Mouse (Mus musculus): ENCODE measurements around the gene Stn1.

GRCm38 (mm10) chr19:47498942-47499341, 38.4 kb downstream of the Stn1 start:
- TF ChIP-seq CTCF (IDR thresholded peaks at IDR 0.05; ENCODE audit: borderline replicate concordance, extremely low read depth, insufficient read depth, insufficient read length) (no peak), POLR2A (IDR thresholded peaks at IDR 0.05; ENCODE audit: borderline replicate concordance, extremely low read depth, insufficient read depth, insufficient read length, poor library complexity, severe bottlenecking) (no peak)

All from brain, embryonic 14.5 days (tissue).